Mouse (Mus musculus) cerebellum, postnatal 10 days (tissue): ENCODE measurements around the gene Llgl2.

ENCODE experiments used
- DNase-seq, 2 experiments: peaks; one replicate each; pipeline ENCODE4 v3.0.0; 2021; ENCODE audit warnings: mixed read lengths in 2 of 2

Llgl2 gene

GRCm38 (mm10) chr11:115823774-115824740 lies at the start of gene Llgl2:
Gene Llgl2, plus strand, starts transcription at chr11:115824049.
- peak; percentile 75 to 82 for DNase-seq

- DNase-seq: no peak
These were observed 49.2 kb upstream of the Llgl2 start for GRCm38 (mm10) chr11:115774653-115775052.

- DNase-seq: peak; percentile 63 to 70
These were observed 47.8 kb upstream of the Llgl2 start for GRCm38 (mm10) chr11:115775821-115776665.

- no peak for DNase-seq
These were observed 46.9 kb upstream of the Llgl2 start for GRCm38 (mm10) chr11:115776954-115777353.

GRCm38 (mm10) chr11:115777487-115778335 lies 46.1 kb upstream of the Llgl2 start:
- DNase-seq: no peak

- DNase-seq: peak in 1 of 2 experiments; percentile 60
These were observed 44.7 kb upstream of the Llgl2 start for GRCm38 (mm10) chr11:115779038-115779571.

- DNase-seq: peak; percentile 55 to 59
These were observed 43.4 kb upstream of the Llgl2 start for GRCm38 (mm10) chr11:115780141-115781070.

- DNase-seq: no peak
These were observed 37.4 kb upstream of the Llgl2 start for GRCm38 (mm10) chr11:115786473-115786872.

- DNase-seq: peak; percentile 82 to 90
These were observed 34.1 kb upstream of the Llgl2 start for GRCm38 (mm10) chr11:115789787-115790186.

- DNase-seq: peak; percentile 51 to 55
These were observed 31.9 kb upstream of the Llgl2 start for GRCm38 (mm10) chr11:115791919-115792318.

GRCm38 (mm10) chr11:115792353-115792752 lies 31.5 kb upstream of the Llgl2 start:
- DNase-seq: peak; percentile 53 to 57

GRCm38 (mm10) chr11:115796898-115797297 lies 27.0 kb upstream of the Llgl2 start:
- DNase-seq: no peak

GRCm38 (mm10) chr11:115797665-115798064 lies 26.2 kb upstream of the Llgl2 start:
- no peak for DNase-seq

- DNase-seq: no peak
These were observed 22.9 kb upstream of the Llgl2 start for GRCm38 (mm10) chr11:115800981-115801380.

- peak; percentile 31 to 32 for DNase-seq
These were observed 20.7 kb upstream of the Llgl2 start for GRCm38 (mm10) chr11:115803072-115803709.

- DNase-seq: no peak
These were observed 18.8 kb upstream of the Llgl2 start for GRCm38 (mm10) chr11:115805005-115805404.

- no peak for DNase-seq
These were observed 17.7 kb upstream of the Llgl2 start for GRCm38 (mm10) chr11:115806154-115806553.

- DNase-seq: peak in 1 of 2 experiments; percentile 50
These were observed 16.5 kb upstream of the Llgl2 start for GRCm38 (mm10) chr11:115807306-115807705.

GRCm38 (mm10) chr11:115807971-115808370 lies 15.9 kb upstream of the Llgl2 start:
- DNase-seq: no peak

- peak; percentile 52 to 56 for DNase-seq
These were observed 15.0 kb upstream of the Llgl2 start for GRCm38 (mm10) chr11:115808696-115809310.
